Mouse (Mus musculus) liver, embryonic 13.5 days (tissue): ENCODE measurements around the gene Arg1. TPM values are rescaled to one million over a fixed set of nuclear protein-coding genes. Genes with fewer than 3 reads are reported as not detected.

Source experiments
- ATAC-seq: fragments of 200-750 bp; cut with Nextera tagmentation; 2 replicates; pipeline ENCODE4 v1.8.0; 2017; ENCODE audit warnings: low read depth, mild to moderate bottlenecking, moderate number of reproducible peaks, moderate library complexity
- DNase-seq: peaks from one replicate; pipeline ENCODE4 v3.0.0; 2022
- H3K27ac ChIP-seq: fragments of 300-500 bp; sonication (generic); 2 replicates; pipeline ENCODE4 v1.5.1; 2015; ENCODE audit warnings: moderate library complexity, mild to moderate bottlenecking, inconsistent platforms
- H3K27me3 ChIP-seq: fragments of 300-500 bp; sonication (generic); 2 replicates; pipeline ENCODE4 v1.6.1; 2015; ENCODE audit warnings: mild to moderate bottlenecking, inconsistent platforms
- H3K36me3 ChIP-seq: fragments of 300-500 bp; sonication (generic); 2 replicates; pipeline ENCODE4 v1.6.1; 2015; ENCODE audit warnings: mild to moderate bottlenecking, inconsistent platforms
- H3K4me1 ChIP-seq: fragments of 300-500 bp; sonication (generic); replicated peaks from 2 replicates; pipeline ENCODE4 v1.6.1; 2015; ENCODE audit warnings: inconsistent platforms
- H3K4me2 ChIP-seq: fragments of 300-500 bp; sonication (generic); 2 replicates; pipeline ENCODE4 v1.6.1; 2015; ENCODE audit warnings: inconsistent platforms, mild to moderate bottlenecking, moderate library complexity
- H3K4me3 ChIP-seq: fragments of 300-500 bp; sonication (generic); replicated peaks from 2 replicates; pipeline ENCODE4 v1.5.1; 2015; ENCODE audit warnings: mild to moderate bottlenecking, inconsistent platforms
- H3K9ac ChIP-seq: fragments of 300-500 bp; sonication (generic); 2 replicates; pipeline ENCODE4 v1.6.1; 2015; ENCODE audit warnings: mild to moderate bottlenecking, inconsistent platforms
- H3K9me3 ChIP-seq: fragments of 300-500 bp; sonication (generic); replicated peaks from 2 replicates; pipeline ENCODE4 v1.6.1; 2016; ENCODE audit warnings: inconsistent platforms
- WGBS: fragments of 180-500 bp; shearing (Covaris S2); methylation state at CpG from one replicate; pipeline ENCODE4 v1.1.7; 2015; ENCODE audit not compliant: insufficient replicate concordance; 5-methylcytosine and 5-hydroxymethylcytosine counted together
- polyA plus RNA-seq: library from polyadenylated mRNA; unstranded; fragments of >200 nt; fragmentation: Nextera tagmentation; extraction: Ambion mirVana; gene quantifications from 2 replicates; pipeline ENCODE4 v1.2.1, GENCODE M21; 2015

Gene Arg1
- 6.2 and 6.4 TPM in 2 replicates for polyA plus RNA-seq

GRCm38 (mm10) chr10:24926962-24927720 is at the start of gene Arg1:
Gene Arg1, minus strand, starts transcription at chr10:24927484.
- Histone ChIP-seq H3K27ac (no peak within 1 kb of the TSS), H3K4me3 (peak within 1 kb of the TSS; percentile 9; the same call in 1 of the 2 replicates), H3K4me2 (peak within 1 kb of the TSS; percentile 44), H3K9me3 (no peaks in the 10 kb centered on the region), H3K4me1 (peaks cover 4% of the 10 kb centered on the region; the same call in 1 of the 2 replicates), H3K9ac (no peak within 1 kb of the TSS), H3K27me3 (no peaks in the 10 kb centered on the region), H3K36me3 (no peaks in the 10 kb centered on the region; the same call in 1 of the 2 replicates)
- no peak for DNase-seq
- WGBS = 63% methylated on average over 14 of the region's 14 CpGs
- no peak for ATAC-seq

- ATAC-seq = no peak
- no peak for DNase-seq
- 50% methylated on average over 11 of the region's 11 CpGs for WGBS
- Histone ChIP-seq H3K4me2 (no peak overlapping the region), H3K9me3 (no peaks in the 10 kb centered on the region), H3K4me3 (no peak overlapping the region), H3K27me3 (no peaks in the 10 kb centered on the region), H3K36me3 (no peaks in the 10 kb centered on the region), H3K9ac (no peak overlapping the region), H3K4me1 (no peaks in the 10 kb centered on the region), H3K27ac (no peak overlapping the region)
Measured at GRCm38 (mm10) chr10:24973845-24974514, 46.7 kb upstream of the Arg1 start.

GRCm38 (mm10) chr10:24973385-24973784 is 46.1 kb upstream of the Arg1 start:
- H3K4me2 ChIP-seq = no peak overlapping the region
- DNase-seq = no peak
- no peaks in the 10 kb centered on the region for H3K27me3 ChIP-seq
- H3K9me3 ChIP-seq = no peaks in the 10 kb centered on the region
- no peak overlapping the region for H3K4me3 ChIP-seq
- ATAC-seq = no peak
- H3K27ac ChIP-seq = no peak overlapping the region
- no peak overlapping the region for H3K9ac ChIP-seq
- no peaks in the 10 kb centered on the region for H3K36me3 ChIP-seq
- H3K4me1 ChIP-seq = no peaks in the 10 kb centered on the region
- WGBS = 54% methylated on average over 5 of the region's 5 CpGs

GRCm38 (mm10) chr10:24972923-24973322 is 45.6 kb upstream of the Arg1 start:
- H3K4me3 ChIP-seq = no peak overlapping the region
- no peak overlapping the region for H3K4me2 ChIP-seq
- no peaks in the 10 kb centered on the region for H3K27me3 ChIP-seq
- WGBS = 49% methylated on average over 4 of the region's 4 CpGs
- no peak overlapping the region for H3K9ac ChIP-seq
- ATAC-seq (no peak), DNase-seq (no peak)
- H3K27ac ChIP-seq = no peak overlapping the region
- H3K9me3 ChIP-seq = no peaks in the 10 kb centered on the region
- no peaks in the 10 kb centered on the region for H3K36me3 ChIP-seq
- no peaks in the 10 kb centered on the region for H3K4me1 ChIP-seq

- Histone ChIP-seq H3K4me1 (no peaks in the 10 kb centered on the region), H3K4me3 (no peak overlapping the region), H3K27ac (no peak overlapping the region), H3K9me3 (no peaks in the 10 kb centered on the region), H3K36me3 (no peaks in the 10 kb centered on the region), H3K9ac (no peak overlapping the region), H3K27me3 (no peaks in the 10 kb centered on the region), H3K4me2 (no peak overlapping the region)
- WGBS = 72% methylated on average over 12 of the region's 12 CpGs
- no peak for DNase-seq
- no peak for ATAC-seq
Measured at GRCm38 (mm10) chr10:24965821-24966550, 38.7 kb upstream of the Arg1 start.

- 70% methylated on average over 2 of the region's 2 CpGs for WGBS
- Histone ChIP-seq H3K36me3 (no peaks in the 10 kb centered on the region), H3K27ac (no peak overlapping the region), H3K9ac (no peak overlapping the region), H3K27me3 (no peaks in the 10 kb centered on the region), H3K9me3 (no peaks in the 10 kb centered on the region), H3K4me3 (no peak overlapping the region), H3K4me2 (no peak overlapping the region), H3K4me1 (no peaks in the 10 kb centered on the region)
- DNase-seq (no peak), ATAC-seq (no peak)
Measured at GRCm38 (mm10) chr10:24961889-24962288, 34.6 kb upstream of the Arg1 start.

GRCm38 (mm10) chr10:24961112-24961511 is 33.8 kb upstream of the Arg1 start:
- 40% methylated on average over 2 of the region's 2 CpGs for WGBS
- no peak overlapping the region for H3K9ac ChIP-seq
- H3K4me3 ChIP-seq = no peak overlapping the region
- DNase-seq (no peak), ATAC-seq (no peak)
- no peaks in the 10 kb centered on the region for H3K9me3 ChIP-seq
- no peak overlapping the region for H3K27ac ChIP-seq
- H3K27me3 ChIP-seq = no peaks in the 10 kb centered on the region
- H3K36me3 ChIP-seq = no peaks in the 10 kb centered on the region
- H3K4me1 ChIP-seq = no peaks in the 10 kb centered on the region
- H3K4me2 ChIP-seq = no peak overlapping the region

GRCm38 (mm10) chr10:24959043-24959916 is 32.0 kb upstream of the Arg1 start:
- no peak overlapping the region for H3K9ac ChIP-seq
- no peak overlapping the region for H3K4me2 ChIP-seq
- no peak for ATAC-seq
- H3K27me3 ChIP-seq = no peaks in the 10 kb centered on the region
- H3K4me3 ChIP-seq = no peak overlapping the region
- DNase-seq = no peak
- 52% methylated on average over 15 of the region's 15 CpGs for WGBS
- no peaks in the 10 kb centered on the region for H3K36me3 ChIP-seq
- H3K9me3 ChIP-seq = no peaks in the 10 kb centered on the region
- H3K4me1 ChIP-seq = no peaks in the 10 kb centered on the region
- no peak overlapping the region for H3K27ac ChIP-seq

- Histone ChIP-seq H3K4me3 (no peak overlapping the region), H3K36me3 (no peaks in the 10 kb centered on the region), H3K9ac (no peak overlapping the region), H3K27me3 (no peaks in the 10 kb centered on the region), H3K9me3 (no peaks in the 10 kb centered on the region), H3K27ac (no peak overlapping the region), H3K4me2 (no peak overlapping the region), H3K4me1 (no peaks in the 10 kb centered on the region)
- DNase-seq (no peak), ATAC-seq (no peak)
- 62% methylated on average over 15 of the region's 15 CpGs for WGBS
Measured at GRCm38 (mm10) chr10:24958280-24959042, 31.2 kb upstream of the Arg1 start.

GRCm38 (mm10) chr10:24953876-24954275 is 26.6 kb upstream of the Arg1 start:
- no peak overlapping the region for H3K4me2 ChIP-seq
- 0 out of 2 replicates have a peak, but pooled peaks cover 8% of the 10 kb centered on the region for H3K4me1 ChIP-seq
- H3K27me3 ChIP-seq = no peaks in the 10 kb centered on the region
- H3K36me3 ChIP-seq = no peaks in the 10 kb centered on the region
- no peak overlapping the region for H3K4me3 ChIP-seq
- no peak overlapping the region for H3K27ac ChIP-seq
- no peak for ATAC-seq
- H3K9me3 ChIP-seq = no peaks in the 10 kb centered on the region
- H3K9ac ChIP-seq = no peak overlapping the region
- 61% methylated on average over 6 of the region's 6 CpGs for WGBS
- DNase-seq = no peak
